Mouse (Mus musculus): ENCODE data around the gene Olfr157.

GRCm38 (mm10) chr4:43875160-43875918 is 35.3 kb upstream of the Olfr157 start, which contains the start of gene Reck:
- TF ChIP-seq POLR2A (IDR thresholded peaks at IDR 0.05; ENCODE audit: control insufficient read depth, low read depth, low read length) (peak; percentile 74), CTCF (IDR thresholded peaks at IDR 0.05; ENCODE audit: control insufficient read depth, insufficient read depth, insufficient replicate concordance, low read depth, low read length) (no peak)

All from testis, adult 2 months (tissue).